Mouse (Mus musculus): ENCODE results near the gene Bcr.

Gene Bcr

DNA sequence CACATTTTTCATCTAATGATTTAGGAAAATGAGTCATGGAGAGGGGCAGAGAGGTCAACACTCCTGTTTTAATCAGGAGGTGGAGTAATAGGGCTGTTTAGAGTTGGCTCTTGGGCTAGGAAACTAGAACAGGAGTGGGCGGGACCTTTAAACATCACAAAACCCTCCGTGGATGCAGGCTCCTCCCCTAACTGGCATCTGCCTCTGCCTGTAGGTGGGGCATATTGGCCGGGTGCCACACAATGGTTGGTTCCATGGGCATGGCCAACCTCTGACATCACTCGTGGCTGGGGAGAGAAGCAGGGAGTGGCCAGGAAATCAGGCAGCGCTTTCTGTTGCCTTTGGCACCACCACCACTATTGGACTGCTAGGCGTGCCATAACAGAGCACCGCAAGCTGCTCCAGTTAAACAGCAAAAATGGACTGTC is 68.9 kb downstream of the Bcr start:
- no peak for DNase-seq (ENCODE audit: low spot score in 2 of 2)

DNA sequence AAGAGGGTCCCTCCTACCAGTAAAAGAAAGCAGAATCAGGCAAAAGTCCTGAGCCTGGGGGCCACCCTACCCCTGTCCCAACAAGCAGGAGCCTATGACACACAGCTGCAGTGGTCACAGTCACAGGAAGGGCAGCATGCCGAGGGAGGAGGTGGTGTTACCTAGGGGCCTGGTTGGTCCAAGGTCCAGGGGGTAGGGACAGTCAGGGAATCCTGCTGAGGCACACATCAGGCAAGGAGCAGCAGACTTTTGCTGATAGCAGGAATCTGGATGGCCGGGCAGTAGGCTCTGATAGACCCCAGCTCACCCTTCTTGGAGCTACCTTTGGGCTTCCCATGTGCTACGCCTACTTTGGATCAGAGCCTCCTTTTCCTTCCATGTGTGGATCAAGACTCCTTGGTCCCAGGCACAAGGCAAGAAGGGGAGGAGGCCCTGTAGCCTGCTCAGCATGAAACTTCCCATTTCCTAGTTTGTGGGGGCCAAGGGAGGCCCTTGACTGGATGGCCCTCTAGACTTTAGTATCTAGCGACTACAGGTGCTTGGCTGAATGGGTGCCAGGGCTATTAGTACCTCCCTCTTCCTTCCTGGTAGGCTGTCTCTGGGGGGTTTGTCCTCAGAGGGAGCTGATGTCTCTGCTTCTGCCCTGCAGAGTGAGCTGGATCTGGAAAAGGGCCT is 70.1 kb downstream of the Bcr start:
- DNase-seq (ENCODE audit: low spot score in 2 of 2): no peak

DNA sequence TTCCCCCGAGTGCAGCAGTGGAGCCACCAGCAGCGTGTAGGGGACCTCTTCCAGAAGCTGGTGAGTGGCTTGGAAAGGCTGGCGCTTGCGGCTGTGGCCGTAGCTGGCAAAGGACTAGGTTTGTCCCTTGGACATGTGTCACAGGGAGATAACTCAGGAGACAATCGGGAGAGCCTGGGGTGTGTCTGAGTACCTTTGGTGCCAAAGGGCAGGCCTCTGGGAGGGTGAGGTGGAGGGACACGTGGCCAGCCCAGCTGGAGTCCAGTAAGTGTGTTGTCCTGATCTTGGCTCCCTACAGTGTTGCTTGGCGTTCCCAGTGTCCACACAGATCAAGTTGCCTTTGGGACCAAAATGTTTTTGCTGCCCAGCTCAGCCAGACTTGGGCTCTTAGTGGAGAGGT is 71.2 kb downstream of the Bcr start:
- no peak for DNase-seq (ENCODE audit: low spot score in 2 of 2)

DNA sequence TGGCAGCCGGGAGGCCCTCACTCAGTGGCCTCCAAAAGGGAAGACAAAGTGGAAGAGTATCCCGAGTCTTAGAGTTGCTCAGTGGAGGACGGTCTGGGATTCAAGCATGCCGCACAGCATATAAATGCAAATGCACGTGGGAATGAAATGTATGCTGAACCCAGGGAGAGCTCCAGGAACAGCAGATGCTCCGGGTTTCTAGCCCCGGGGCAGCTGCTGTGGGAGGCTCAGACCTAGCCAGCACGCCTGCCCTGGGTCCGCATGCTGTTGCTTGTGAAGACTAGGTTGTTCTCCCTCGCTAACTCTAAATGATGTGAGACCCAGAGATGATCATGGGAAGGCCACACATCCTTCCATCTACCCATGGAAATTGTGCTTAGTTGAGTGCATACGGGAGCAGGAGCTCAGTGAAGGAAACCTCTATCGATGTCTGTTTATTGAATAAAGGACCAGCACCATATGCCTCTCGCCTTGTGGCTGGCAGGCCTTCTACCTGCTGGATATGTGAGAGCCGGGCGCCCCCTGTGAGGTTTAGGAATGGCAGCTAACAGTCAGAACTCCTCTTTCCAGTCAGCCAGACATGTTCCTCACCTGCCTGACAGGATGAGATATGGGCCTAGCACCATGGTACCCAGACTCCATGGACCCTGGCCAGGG is 74.6 kb downstream of the Bcr start:
- no peak for DNase-seq (ENCODE audit: low spot score in 2 of 2)

DNA sequence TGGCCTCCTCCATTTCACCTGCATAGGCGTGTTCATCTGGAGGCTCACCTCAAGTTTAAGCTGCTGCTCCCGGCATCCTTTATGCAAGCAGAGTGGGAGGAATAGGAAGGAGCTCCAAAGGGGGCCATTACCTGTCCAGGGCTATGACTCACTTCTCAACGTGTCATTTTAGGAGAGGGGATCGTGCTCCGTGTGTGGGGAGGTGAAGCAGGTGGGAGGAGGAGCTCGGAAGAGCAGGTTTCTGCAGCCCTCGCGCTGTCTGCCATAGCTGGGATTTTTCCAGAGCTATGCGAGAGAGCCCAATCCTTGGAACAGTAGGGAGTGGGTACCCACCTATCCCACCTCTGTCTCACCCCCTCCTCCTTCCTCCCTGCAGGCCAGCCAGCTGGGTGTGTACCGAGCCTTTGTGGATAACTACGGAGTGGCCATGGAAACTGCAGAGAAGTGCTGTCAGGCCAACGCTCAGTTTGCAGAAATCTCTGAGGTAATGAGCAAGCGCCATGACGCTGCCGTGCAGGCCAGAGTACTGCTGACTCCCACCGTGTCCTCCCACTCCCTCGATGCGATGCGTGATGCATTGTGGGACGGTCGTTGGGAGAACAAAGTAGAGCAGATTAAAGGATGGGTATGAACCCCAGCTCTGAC is 75.2 kb downstream of the Bcr start:
- peak in 1 of 2 experiments; percentile 45 for DNase-seq (ENCODE audit: low spot score in 2 of 2)

DNA sequence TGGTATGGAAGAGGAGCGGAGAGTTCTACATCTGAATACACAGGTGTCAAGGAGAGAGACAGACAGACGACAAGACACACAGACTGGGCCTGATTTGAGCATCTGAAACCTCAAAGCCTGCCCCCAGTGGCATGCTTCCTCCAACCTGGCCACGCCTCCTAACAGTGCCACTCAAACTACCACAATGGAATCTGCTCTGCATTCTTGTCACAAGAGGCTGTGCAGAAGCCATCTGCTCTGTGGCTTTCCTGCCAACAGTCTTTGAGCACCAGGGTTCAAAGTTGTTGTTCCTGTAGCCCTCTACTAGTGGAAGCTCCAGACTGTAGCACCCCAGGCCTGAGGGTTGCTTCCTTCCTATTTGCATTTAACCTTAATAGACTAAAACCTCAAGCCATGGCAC is 76.8 kb downstream of the Bcr start:
- no peak for DNase-seq (ENCODE audit: low spot score in 2 of 2)

DNA sequence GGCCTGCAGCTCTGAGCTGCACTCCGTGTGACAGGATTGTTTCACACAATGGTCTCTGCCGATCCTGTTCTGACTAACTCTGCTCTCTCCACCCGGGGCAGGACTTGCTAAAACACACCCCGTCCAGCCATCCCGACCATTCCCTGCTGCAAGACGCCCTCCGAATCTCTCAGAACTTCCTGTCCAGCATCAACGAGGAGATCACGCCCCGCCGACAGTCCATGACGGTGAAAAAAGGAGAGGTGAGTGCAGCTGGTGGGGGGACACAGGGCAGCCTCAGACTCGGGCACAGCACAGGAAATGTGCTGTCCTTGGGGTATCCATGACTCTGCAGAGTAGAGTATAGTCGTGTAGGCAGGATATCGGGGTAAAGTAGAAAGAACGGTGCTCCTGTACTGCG is 84.8 kb downstream of the Bcr start:
- no peak for DNase-seq (ENCODE audit: low spot score in 2 of 2)

DNA sequence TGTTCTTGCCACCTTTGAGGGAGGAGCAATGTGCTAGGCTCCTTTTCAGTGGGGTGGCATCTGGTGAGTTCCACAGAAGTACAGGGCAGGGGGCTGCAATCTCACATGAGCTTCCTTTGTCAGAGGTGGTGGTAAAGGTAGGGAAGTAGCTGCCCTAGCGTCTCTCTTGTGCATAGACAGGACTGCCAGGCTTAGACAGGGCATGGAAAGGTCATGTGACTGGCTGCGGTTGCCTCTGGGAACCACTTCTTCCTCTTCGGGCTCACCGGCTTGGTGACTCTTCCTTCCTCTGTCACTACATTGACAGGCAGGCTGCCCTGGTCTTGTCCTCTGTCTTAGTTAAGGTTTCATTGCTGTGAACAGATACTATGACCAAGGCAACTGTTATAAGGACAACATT is 85.6 kb downstream of the Bcr start:
- no peak for DNase-seq (ENCODE audit: low spot score in 2 of 2)

DNA sequence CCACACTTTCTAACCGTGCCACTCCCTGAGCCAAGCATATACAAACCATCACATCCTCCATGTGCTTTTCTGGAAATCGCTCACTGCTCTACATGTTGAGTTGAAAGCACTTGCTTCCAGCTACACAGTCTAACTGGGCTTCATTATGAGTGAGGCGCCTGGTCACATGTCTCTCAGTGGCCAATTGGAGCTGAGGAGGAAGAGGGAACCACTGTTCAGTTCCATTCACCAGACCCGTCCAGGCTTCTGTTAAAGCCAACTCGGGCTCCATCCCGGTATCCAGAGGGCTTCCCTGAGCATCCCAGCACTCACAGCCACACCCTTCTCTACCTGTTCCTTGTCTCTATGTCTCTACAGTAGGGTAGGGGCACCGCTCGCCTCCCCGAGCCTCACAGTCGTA is 86.2 kb downstream of the Bcr start:
- DNase-seq (ENCODE audit: low spot score in 2 of 2): no peak

DNA sequence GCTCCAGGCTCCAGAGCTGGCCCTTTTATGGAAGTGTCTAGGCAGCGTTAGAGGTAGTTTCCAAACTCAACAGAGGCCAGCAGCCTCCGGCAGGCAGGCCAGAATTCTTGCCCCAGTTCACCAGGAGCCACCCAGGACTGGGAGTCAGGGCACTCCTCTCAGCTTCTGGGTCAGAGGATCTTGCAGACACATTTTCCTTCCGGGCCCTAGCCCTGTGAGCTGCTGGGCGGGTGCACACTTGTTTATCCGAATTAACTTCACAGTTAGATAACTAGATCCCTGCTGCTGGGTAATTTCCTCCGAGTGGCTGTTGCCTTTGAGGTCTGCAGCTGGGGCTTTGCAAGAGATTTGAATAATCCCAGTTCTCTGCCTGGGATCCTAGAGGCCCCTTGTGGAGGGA is 87.9 kb downstream of the Bcr start:
- DNase-seq (ENCODE audit: low spot score in 2 of 2): no peak

DNA sequence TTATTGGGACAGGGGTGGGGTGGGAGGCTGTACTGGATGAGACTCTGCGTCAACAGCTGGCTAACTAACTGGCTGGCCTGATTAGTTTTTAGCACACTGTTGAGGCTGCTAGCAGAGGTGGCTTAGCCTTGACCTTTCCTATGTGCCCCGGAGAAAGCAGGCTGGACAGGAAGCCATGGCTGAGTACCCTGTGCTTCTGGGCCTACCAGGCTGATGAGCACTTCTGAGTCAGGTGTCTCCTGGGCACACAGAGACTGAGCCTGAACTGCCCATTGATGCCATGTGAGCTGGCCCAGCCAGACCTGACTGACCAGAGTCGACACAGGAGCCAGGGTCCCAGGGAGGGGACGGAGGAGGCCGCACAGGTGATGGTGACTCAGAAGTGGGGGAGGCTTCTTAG is 90.0 kb downstream of the Bcr start:
- DNase-seq (ENCODE audit: low spot score in 2 of 2): no peak

DNA sequence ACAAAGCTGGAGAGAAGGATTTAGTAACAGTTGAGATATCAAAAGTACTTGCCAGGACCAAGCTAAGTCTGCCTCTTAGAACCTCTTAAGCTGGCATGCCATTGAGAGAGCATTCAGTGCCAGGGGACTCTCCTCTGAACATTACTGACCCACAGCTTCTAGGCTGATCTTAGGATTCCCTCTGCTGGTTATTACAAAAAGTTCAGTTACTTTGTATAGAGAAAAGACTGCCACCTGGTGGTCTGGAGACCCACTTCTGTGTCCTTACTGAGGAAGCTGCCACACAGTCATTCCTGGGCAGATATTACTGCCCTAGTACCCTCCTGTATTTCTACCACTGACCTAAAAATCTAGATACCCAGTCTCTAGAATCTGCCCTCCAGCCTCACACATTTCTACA is 90.9 kb downstream of the Bcr start:
- DNase-seq (ENCODE audit: low spot score in 2 of 2): peak; percentile 65 to 89

DNA sequence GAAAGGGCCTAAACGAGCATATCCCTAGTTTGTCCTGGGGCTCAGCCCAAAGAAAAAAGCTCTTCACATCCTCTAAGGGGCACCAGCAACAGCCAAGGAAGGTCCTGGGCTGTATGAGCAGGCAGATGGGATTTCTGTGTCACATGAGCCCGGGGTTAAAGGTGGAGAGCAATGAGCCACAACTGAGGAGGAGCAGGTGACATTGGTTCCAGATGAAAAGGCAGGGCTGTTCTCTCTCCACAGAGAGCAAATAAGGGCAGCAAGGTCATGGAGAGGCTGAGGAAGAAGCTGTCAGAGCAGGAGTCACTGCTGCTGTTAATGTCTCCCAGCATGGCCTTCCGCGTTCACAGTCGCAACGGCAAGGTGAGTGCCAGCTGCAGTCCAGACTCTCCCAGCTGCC is 96.4 kb downstream of the Bcr start:
- no peak for DNase-seq (ENCODE audit: low spot score in 2 of 2)

DNA sequence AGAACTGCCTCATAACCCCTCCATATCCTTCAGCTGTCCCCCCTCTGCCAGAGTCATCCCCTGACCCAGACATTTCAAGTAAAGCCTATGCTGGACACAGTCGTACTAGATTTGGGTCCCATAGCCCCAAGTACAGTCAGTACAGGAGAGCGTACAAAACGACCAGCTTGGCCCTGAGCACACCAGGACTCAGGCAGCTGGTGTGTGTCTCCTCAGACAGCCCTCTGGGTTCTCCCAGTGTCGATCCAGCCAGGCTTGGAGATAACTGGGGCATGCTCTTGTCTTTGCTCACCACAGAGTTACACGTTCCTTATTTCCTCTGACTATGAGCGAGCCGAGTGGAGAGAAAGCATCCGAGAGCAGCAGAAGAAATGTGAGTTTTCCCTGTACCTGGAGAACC is 97.3 kb downstream of the Bcr start:
- no peak for DNase-seq (ENCODE audit: low spot score in 2 of 2)

DNA sequence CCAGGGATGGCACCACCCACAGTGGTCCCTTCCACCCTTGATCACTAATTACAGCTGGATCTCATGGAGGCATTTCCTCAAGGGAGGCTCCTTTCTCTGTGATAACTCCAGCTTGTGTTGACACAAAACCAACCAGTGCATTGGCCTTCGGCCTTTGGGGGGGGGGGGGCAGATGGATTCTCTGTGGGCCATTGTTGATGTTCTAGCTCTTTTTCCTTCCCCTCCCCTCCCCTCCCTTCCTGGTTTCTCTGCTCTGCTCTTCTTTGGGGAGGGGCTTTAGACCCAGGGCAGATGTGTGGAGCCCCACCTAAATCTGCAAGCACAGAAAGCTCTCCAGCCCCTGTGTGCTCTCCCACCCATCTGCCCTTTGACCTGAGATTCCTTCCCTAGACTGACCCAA is 98.0 kb downstream of the Bcr start:
- DNase-seq (ENCODE audit: low spot score in 2 of 2): no peak

DNA sequence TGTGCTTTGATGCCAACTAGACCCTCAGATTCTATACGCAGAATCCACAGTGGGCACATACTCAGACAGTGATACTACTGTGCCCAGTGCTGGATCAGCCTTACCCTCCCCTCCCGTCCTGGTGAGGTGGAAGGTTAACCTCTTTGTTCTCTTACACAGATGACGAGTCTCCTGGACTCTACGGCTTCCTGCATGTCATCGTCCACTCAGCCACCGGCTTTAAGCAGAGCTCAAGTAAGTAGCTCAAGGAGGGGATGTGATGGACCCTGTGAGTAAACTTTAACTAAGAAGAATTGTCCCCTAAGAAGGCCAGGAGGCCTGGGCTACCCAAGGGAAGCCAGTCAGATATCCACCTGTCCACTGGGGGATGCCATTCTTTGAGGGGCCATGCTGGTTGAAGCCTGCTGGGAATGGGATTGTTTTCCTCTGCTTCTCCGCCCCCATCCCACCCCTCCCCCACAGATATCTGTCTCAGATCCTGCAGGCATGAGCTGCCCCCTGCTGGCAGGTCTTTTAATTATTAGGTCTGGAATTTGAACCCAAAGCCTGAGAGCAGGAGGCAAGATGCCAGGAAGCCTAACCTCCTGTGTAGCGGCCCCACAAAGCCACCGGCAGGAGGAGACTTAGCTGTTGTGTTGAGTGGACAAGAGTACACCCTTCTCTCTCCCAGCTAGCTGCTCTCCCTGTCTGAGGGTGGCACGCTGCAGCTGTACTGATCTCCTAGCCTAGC is 99.9 kb downstream of the Bcr start:
- DNase-seq (ENCODE audit: low spot score in 2 of 2): no peak

DNA sequence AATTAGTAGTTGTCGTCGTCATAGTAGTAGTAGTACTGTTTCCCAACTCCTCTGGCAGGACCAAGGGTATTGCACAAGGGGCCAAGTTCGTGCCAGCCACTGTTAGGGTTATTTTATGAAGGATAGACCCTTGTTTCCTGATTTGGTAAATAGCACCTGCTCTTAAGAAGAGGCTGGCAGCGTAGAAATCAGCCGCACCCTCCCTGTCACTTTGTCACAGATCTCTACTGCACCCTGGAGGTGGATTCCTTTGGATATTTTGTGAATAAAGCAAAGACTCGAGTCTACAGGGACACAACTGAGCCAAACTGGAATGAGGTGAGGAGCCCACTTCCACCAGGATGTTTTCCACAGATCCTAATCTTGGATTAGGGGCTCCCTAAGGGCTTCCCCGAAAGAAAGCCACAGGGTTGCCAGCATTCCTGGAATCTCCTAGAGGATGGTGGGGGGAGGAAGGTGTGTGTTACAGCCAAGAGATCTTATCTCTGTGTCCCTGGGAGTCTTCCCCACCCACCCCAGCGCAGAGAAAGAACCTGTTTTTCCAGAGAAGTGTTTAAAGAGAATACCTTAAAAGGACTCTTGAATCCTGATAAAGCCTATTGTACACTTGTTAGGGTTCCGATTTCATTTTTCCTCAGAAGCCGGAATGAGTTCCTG is 105.6 kb downstream of the Bcr start:
- no peak for DNase-seq (ENCODE audit: low spot score in 2 of 2)

DNA sequence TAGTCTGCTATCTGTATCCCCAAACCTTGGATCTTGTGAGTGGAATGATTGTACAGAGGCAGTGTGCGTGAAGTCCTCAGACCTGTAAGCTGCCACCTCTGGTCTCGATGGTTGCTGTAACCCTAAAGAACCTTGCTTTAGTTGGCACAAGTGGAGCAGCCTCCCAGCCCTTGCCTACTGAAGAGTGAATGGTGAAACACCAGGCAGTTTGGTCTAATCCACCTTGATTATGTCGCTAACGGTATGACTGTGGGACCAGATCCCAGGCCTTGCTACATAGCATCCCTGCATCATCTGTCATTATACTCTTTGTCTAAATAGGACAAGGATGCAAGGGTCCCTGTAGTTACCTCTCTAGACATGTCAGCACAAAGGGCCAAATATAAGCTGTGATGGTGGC is 106.2 kb downstream of the Bcr start:
- DNase-seq (ENCODE audit: low spot score in 2 of 2): no peak

DNA sequence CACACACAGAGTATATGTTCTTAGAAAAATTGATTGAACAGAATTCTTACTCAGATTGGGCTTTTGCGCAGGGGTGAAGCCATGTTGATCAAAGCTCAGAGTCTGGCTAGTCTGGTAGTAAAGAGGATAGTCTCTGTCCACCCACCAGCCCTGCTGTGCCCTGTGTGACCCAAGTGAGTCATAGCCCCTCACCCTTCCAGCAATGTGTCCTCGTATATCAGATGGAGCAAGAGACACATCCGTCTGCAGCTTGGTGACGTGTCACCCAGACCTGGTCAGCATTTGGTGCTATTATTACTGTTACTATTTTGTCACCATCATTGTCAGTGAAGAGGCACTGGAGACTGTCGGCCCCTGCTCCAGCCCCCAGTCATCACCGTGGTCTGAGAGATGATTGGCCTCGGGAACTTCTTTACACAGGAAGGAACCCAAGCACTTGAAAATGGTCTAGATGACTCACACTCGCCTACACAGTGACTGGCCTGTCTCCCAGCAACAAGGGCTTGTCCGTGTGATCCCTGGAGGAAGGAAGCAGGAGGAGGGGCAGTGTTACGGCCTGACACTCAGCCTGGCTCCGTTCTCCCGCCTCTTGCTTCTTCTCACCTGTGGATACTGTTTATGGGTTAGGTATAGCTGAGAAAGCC is 109.9 kb downstream of the Bcr start:
- DNase-seq (ENCODE audit: low spot score in 2 of 2): no peak

DNA sequence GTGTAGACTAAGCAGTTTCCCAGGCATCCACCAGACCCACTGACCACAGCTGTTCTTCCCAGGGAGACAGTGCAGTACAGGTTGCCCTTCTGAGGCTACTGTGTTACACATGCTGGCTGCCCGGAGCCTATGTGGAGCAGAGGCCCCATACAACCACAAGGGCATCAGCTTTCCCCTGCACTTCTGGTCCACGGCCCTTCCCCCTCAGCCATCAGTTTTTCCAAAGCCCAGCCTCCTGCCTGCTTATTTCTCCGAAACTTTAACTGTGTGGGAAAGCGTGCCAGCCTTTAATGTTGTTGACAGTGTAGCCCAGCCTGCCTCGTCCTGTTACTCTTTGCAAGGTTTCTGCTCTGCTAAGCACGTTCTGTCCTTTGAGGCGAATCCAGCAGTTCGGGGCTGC is 112.7 kb downstream of the Bcr start:
- DNase-seq (ENCODE audit: low spot score in 2 of 2): no peak

DNA sequence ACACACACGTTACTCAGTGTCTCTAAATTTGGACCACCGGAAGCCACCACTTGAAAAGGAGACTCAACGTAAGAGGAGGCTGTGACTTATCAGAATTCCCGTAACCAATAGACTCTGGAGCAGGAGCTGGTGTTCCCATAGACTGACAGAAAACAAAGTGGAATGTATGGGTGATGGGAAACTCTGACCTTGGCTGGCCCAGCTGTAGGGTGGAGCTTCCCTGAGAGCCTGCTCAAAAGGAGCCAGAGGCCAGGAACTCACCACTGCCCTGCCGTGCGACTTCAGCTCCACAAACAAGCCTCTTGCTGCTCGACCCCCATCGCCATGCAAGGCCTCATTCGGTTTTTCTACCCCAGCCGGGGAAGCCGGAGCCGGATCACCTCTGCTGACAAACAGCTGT is 113.3 kb downstream of the Bcr start:
- DNase-seq (ENCODE audit: low spot score in 2 of 2): no peak

DNA sequence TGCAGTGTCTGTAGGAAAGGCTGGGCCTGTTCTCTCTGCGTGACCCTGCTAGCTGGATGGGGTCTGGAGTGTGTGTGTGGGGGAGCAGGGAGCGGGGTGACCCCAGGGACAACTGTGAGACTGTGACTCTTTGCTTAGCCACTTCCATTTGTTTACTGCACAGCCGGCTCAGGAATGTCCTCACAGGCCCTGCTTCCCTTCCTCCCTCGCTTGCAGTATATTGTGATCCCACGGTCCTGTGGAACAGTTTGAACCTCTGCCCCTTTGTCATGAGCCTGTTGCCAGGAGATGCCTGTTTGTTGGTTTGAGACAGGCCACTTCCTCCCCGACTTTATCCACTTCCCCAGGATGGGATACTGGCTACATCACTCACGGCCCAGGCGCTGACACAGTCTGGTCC is 116.1 kb downstream of the Bcr start:
- no peak for DNase-seq (ENCODE audit: low spot score in 2 of 2)
